Mouse (Mus musculus) CD8-positive naive resting alpha-beta T cell, adult 2 months (primary cell): Measurements from ENCODE around the gene Acsm1.

Source experiments
- DNase-seq, 2 experiments: peaks; one replicate each; pipeline ENCODE4 v3.0.0; 2022; ENCODE audit warnings: low read depth in 2 of 2, low spot score in 2 of 2

Acsm1 gene

DNA sequence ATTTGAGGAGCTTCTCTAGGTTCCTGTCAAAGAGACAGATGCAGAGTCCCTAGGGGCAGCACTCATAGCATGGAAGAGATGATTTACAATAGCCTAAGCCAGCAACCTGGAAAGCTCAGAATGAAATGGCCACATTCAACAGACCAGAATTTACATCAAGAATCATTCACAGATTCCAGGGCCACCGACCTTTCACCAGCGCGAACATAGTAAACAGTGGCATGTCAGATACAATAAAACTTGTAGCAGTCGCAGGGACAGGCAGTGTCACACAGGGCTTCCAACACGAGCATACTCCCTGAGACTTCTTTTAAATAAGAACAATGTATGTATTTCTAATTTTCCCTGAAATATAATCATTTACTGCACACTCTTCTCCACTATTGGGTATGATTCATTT lies 63.6 kb downstream of the Acsm1 start:
- DNase-seq: no peak

DNA sequence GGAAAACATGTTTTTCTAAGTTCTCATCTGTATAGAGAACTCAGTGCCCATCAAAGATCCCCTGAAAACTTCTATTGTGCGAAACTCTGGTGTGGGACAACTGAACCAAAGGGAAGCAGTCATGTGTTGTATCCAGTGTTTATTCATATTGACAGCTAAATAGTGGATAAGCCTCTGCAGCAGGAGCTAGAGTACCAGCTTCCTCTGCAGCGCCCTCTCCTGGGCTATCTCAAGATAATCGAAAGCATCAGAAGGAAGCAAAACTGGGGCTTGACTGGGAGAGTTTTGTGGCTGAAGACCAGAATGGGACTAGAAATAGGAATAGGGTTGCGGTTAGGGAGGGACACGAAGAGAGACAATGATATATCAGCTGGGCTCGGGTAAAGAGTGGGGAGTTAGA lies 64.1 kb downstream of the Acsm1 start:
- DNase-seq: no peak

DNA sequence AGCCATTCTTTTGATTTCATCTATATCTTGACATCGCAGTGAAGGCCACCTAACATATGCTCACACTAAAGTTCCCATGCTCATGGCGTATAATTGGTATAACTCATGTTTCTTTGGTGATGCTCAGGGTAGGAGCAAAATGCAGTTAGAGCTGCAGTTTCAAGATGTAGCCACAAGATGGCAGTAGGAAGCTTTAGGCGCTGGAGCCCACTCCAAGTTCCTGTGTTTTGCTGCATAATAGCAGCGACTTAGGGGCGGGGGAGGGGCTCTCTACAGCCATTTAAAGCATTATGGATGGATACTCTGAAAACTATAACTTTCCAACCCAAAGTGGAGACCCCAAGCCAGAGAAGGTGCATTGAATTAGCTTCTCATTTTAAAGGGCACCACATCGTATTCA lies 66.6 kb downstream of the Acsm1 start:
- peak in 1 of 2 experiments; percentile 11 for DNase-seq

DNA sequence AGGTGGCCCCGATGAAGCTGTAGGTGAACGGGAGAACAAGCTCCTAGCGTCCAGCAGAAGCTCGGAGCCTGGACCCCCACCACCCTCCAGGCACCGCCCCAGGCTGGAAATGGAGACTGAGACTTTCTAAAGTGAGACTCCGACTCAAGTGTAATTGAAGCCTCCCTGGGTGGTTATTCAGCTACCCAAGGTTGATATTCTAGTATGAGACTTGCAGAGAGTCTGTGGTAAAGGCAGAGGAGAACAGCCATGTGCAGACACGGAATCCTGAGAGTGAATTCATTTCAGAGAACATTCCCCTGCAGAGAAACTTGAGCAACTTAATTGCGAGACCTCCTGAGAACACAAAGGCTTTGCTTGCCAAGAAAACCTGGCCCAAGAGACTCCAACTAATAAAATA lies 73.3 kb downstream of the Acsm1 start:
- no peak for DNase-seq

DNA sequence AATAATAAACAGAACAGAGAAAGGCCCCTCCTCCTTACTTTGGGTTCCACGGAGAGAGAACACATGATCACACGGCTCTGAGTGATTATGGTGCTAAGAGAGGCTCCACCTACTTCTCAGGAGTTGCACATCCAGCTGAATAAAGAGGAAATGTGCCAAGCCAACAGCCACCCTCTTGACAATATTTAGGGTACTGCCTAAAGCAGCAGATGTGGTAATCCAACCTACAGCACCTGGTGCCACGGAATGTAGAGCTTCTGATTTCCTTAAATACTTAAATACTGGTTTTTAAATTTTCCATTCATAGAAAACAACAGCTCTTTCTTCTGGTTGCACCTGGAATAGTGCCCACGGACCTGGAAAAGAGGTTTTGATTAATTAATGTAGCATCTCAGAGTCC lies 75.9 kb downstream of the Acsm1 start:
- no peak for DNase-seq

DNA sequence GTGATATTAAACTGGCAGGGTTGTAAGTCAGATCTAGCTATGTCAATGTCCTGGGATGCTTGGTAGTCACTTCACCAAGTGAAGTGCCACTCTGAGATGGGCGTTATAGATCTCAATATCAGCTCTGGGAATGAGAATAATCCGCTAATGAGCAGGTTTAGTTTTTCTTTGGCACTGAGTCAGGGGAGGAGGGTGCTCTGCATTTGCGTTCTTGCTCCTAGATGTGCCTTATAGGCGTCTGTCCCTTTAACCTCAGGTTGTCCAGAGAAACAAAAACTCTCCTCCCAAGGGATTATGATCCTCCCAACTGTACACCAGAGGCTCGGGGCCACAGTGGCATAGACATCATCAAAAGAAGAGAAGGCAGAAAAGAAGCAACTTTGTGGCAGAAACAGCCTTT lies 82.9 kb downstream of the Acsm1 start, which contains the start of gene Acsm4:
Gene Acsm4, plus strand, starts transcription at position 301 of the 400 bp plus-strand sequence.
- DNase-seq: no peak

DNA sequence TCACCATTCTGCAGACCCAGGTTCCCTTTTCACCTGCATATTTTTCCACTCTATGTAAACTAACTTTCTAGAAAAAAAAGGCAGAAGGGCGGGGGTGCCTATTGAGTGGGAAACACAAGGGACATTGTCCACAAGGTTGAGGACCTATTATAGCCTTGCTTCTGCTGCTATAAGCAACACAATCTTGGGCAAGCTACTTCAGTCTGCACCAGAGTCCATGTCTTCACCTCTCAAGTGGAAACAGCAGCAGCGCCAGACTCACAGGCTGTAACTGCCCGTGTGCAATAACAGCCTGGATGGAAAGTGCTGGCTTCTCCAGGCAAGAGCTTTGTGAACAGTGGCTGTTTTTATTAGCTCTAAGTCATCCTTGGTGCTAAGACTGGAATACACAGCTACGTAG lies 85.5 kb downstream of the Acsm1 start:
- DNase-seq: no peak

DNA sequence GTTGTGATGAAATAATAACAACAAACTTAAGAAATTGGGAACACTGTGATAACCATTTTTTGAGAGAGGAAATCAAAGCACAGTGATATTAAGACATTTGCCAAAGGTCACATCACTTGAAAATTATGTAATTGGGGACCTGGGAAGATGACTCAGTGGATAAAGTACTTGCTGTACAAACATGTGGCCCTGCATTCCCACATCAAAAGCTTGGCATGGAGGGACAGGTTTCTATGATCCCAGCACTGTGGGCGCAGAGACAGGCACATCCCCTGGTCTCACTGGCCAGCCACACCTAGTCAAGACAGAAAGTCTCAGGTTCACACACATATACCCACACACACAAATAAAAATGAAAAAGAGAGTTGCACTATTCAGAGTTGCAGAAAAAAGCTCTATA lies 88.1 kb downstream of the Acsm1 start:
- no peak for DNase-seq
